Mouse (Mus musculus) common myeloid progenitor, adult 5-6 weeks (primary cell): Measurements from ENCODE around the gene Serpinh1. TPM values are rescaled to one million over a fixed set of nuclear protein-coding genes. Genes with fewer than 3 reads are reported as not detected.

Experiments
- ATAC-seq: replicated peaks from 2 replicates; pipeline ENCODE4 v1.8.0; 2016; ENCODE audit warnings: low read depth, mild to moderate bottlenecking, moderate TSS enrichment, inconsistent platforms; ENCODE audit not compliant: poor library complexity, severe bottlenecking
- total RNA-seq: library from RNA; stranded (forward); fragments of 200-1000, 187-1606 nt; gene quantifications from 2 replicates; pipeline ENCODE4 v1.2.3, GENCODE M21; 2017

The Serpinh1 gene
- total RNA-seq, 1 experiment from 2014 or later: 0.14 TPM

DNA sequence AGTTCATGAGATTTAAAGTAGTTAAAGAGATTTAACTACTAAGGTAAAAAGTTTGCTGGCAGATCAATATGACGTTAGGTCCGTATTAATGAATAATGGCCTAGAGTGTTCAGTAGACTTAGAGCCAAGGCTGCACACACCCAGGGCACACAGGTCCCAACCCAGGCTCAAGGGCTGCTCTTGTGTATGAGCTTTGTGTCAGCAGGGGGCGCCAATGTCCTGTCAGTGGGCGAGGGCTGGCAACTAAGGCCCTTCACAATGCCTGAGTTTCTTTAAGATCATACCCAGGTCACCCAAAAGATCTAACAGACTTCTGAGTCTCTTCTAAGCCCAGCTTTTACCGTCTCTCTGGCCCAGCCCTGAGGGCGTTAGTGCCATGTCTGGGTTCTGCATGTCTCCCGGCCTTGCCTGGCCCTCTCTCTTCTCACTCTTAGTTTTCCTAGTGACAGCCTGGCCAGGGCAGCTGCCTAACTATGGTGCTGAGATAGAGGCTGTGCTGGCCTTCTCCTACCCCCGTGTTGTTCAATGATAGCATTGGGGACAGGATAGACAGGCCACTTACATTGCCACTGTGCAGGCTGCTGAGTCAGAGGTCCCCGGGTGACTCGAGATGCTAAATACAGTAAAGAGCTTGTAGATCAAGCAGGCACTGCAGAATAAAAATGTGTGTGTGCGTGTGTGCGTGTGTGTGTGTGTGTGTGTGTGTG, 20.1 kb downstream of the Serpinh1 start:
- ATAC-seq: peak; percentile 88; the same call in 1 of the 2 replicates

- ATAC-seq: no peak
Observed at GRCm38 (mm10) chr7:99330012-99330411, 23.0 kb downstream of the Serpinh1 start.

- no peak for ATAC-seq
Observed at GRCm38 (mm10) chr7:99328847-99329246, 24.2 kb downstream of the Serpinh1 start.

DNA sequence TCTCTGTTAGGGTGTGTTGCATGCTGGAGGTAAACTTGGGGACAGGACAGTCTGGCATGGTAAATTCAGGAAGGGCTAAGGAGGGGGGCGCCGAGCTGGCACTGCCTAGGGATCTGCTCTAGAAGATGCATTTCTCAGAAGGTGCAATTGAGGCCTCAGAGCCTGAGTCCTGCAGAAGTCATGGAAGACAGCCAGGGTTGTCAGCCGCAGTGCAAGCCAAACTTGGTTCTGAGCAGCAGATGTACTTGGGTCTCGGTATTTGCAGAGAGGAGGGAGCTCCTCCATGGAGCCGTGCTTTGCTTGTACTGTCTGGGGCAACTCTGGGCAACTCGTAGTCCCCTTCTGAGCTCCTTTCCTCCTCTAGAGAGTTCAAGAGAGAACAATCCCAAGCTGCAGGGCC, 26.9 kb downstream of the Serpinh1 start:
- no peak for ATAC-seq

- ATAC-seq: no peak
Observed at GRCm38 (mm10) chr7:99324810-99325209, 28.2 kb downstream of the Serpinh1 start.

GRCm38 (mm10) chr7:99323321-99323700, 29.7 kb downstream of the Serpinh1 start:
- no peak for ATAC-seq

DNA sequence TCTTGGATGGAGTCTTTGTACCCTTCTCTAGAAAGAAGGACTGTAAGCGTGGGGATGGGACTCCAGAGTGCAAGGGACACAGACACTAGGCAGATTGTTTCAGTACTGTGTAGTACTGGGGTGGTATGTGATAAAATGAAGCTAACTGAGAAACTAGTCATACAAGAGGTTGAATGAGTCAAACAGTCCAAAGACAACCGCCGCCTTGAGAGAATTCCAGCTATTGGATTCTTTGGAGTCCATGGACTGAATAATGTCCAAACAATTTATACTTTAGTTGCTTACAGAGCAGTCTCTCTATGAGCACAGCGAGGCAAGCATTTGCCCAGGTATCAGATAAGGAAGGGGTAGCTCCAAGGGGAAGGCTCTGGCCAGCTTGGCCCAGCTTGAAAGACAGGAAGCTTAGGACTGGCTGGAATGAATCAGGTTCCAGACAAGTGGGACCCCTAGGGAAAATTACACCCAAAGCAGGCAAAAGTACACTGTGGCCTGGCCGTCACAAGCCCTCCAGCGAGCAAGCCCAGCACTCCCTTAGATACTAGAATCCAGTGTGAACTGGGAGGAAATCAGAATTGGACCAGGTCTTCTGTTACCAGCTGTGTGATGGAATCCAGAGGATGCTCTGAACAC, 30.2 kb downstream of the Serpinh1 start:
- no peak for ATAC-seq

- no peak for ATAC-seq
Observed at GRCm38 (mm10) chr7:99320524-99320923, 32.5 kb downstream of the Serpinh1 start.

DNA sequence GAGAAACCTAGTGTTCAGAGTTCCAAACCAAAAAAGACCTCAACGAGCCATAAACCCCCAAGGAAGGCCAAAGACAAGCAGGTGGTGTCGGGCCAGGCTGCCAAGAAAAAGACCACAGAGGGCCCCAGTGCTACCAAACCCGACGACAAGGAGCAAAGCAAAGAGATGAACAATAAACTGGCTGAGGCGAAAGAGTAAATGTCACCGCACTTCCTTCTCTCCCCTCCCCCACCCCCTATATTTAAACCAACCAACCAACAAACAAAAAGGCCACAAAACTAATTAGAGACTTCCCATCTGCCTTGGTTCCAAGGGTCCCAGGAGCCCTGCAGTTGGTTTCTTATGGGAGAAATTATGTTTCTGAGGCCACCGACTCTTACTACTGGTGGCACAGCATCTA, 35.6 kb downstream of the Serpinh1 start:
- ATAC-seq: no peak

DNA sequence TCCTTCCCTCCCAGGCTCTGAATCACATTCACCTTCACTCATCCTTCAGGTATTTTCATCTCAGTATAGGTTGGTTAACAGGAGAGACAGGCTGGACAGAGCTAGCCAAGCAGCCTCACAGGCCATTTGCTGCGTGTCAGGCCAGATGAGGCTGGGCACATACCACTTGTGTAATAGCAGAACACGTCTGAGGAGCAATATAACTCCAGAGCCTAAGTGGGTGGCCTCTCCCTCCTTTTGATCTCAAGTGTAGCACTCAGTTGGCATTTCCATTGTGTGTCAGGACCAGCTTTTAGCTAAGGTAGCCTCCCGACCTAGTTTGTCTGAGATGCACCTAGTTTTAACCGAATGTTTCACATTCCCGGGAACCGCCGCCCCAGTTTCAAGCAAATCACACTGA, 36.8 kb downstream of the Serpinh1 start:
- ATAC-seq: no peak

- ATAC-seq: no peak
Observed at GRCm38 (mm10) chr7:99314565-99314964, 38.5 kb downstream of the Serpinh1 start.

GRCm38 (mm10) chr7:99313253-99313652, 39.8 kb downstream of the Serpinh1 start:
- ATAC-seq: no peak

GRCm38 (mm10) chr7:99312671-99313143, 40.3 kb downstream of the Serpinh1 start:
- no peak for ATAC-seq

DNA sequence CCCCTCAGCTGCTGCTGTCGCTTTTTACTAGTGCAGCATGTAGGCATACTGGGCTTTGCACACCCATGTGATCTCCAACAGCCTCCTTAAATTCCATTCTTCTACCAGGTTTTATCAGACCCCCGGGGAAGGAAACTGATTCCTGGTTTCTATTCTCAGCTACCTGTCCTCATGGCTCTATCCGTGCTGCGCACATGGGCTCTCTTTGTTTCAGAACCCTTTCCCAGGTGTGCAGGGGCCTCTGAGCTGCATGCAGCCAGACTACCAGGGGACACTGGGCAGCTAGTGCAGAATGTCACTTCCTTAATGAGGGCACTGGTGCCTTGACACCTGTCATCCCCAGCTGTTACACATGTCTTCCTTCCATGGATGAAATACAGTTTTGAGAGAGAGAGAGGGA, 41.0 kb downstream of the Serpinh1 start:
- no peak for ATAC-seq

DNA sequence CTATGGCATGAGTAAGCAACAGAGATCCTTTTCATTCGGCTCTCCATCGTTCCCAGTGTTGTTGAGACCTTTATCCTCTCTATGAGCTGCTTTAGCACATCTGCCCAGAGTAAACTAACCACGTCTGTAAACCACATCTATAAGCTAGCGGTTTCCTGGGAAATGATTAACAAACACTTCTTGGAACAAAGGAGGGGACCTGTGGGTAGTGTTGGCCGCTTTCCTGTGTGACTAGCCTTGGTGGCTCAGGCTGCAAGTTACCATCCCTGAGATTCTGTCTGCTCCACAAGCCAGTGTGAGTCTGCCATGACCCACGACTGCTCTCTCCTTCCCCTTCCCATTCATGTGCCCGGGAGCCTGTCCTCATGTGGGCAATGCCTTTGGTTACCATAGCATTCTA, 41.6 kb downstream of the Serpinh1 start:
- no peak for ATAC-seq

- no peak for ATAC-seq
Observed at GRCm38 (mm10) chr7:99306640-99307039, 46.4 kb downstream of the Serpinh1 start.

GRCm38 (mm10) chr7:99305688-99306087, 47.4 kb downstream of the Serpinh1 start:
- ATAC-seq: no peak

DNA sequence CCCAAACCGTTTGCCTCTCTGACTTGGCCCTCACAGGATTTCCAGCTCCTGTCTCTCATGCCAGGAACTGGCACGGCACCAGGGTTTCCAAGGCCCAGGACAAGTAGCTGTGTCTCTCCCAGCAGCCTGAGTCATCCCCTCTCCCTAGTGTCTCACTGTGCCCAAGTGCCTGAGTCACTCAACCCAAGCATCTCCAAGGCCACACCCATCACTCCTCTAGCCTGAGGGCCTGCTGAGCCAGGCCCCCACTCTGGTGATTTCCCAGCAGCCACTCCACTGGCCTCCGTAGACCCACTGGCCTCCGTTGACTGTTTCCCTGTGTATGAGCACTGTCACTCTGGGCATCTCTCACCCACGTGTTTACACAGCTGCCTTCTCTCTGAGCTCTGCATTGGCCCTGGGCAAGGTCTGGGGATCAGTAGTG, 48.1 kb downstream of the Serpinh1 start:
- no peak for ATAC-seq

GRCm38 (mm10) chr7:99304029-99304428, 49.0 kb downstream of the Serpinh1 start:
- ATAC-seq: no peak

- ATAC-seq: no peak
Observed at GRCm38 (mm10) chr7:99300650-99301175, 52.3 kb downstream of the Serpinh1 start.
